Mouse (Mus musculus) forebrain, embryonic 14.5 days (tissue): ENCODE results near the gene Erc2. TPM values are rescaled to one million over a fixed set of nuclear protein-coding genes. Genes with fewer than 3 reads are reported as not detected.

Experiments used
- ATAC-seq: fragments of 200-750 bp; cut with Nextera tagmentation; 2 replicates; pipeline ENCODE4 v1.8.0; 2017; ENCODE audit warnings: mild to moderate bottlenecking, moderate library complexity
- DNase-seq: peaks from one replicate; pipeline ENCODE4 v3.0.0-alpha.2; 2015; ENCODE audit warnings: low spot score
- H3K27ac ChIP-seq: fragments of 300-500 bp; sonication (generic); 2 replicates; pipeline ENCODE4 v1.5.1; 2014; ENCODE audit warnings: low read depth, mild to moderate bottlenecking, control low read depth, low read length, moderate library complexity
- H3K27me3 ChIP-seq: fragments of 300-500 bp; sonication (generic); replicated peaks from 2 replicates; pipeline ENCODE4 v1.6.1; 2014; ENCODE audit warnings: low read length, control low read depth, mixed read lengths; ENCODE audit not compliant: control insufficient read depth, insufficient read depth
- H3K36me3 ChIP-seq: fragments of 300-500 bp; sonication (generic); 2 replicates; pipeline ENCODE4 v1.6.1; 2014; ENCODE audit warnings: low read length, control low read depth; ENCODE audit not compliant: control insufficient read depth, insufficient read depth
- H3K4me1 ChIP-seq: fragments of 300-500 bp; sonication (generic); 2 replicates; pipeline ENCODE4 v1.6.1; 2014; ENCODE audit warnings: antibody characterized with exemption, low read length, control low read depth; ENCODE audit not compliant: control insufficient read depth, insufficient read depth
- H3K4me2 ChIP-seq: fragments of 300-500 bp; sonication (generic); 2 replicates; pipeline ENCODE4 v1.6.1; 2014; ENCODE audit warnings: mild to moderate bottlenecking, control low read depth, low read length
- H3K4me3 ChIP-seq: fragments of 300-500 bp; sonication (generic); 2 replicates; pipeline ENCODE4 v1.5.1; 2014; ENCODE audit warnings: low read depth, low read length, control low read depth
- H3K9ac ChIP-seq: fragments of 300-500 bp; sonication (generic); 2 replicates; pipeline ENCODE4 v1.6.1; 2014; ENCODE audit warnings: mild to moderate bottlenecking, low read length, control low read depth, moderate library complexity
- H3K9me3 ChIP-seq: fragments of 300-500 bp; sonication (generic); replicated peaks from 2 replicates; pipeline ENCODE4 v1.6.1; 2016; ENCODE audit warnings: low read length, control low read depth, mixed read lengths; ENCODE audit not compliant: control insufficient read depth
- WGBS: fragments of 180-500 bp; shearing (Covaris S2); extraction: QIAGEN DNeasy Blood & Tissue Kit; methylation state at CpG from one replicate; pipeline ENCODE4 v1.1.7; 2014; 5-methylcytosine and 5-hydroxymethylcytosine counted together
- polyA plus RNA-seq: library from polyadenylated mRNA; unstranded; fragments of >200 nt; fragmentation: Nextera tagmentation; extraction: Ambion mirVana; gene quantifications from 2 replicates; pipeline ENCODE4 v1.2.1, GENCODE M21; 2014

Gene Erc2
- polyA plus RNA-seq, 1 experiment from 2014 or later: 40.6 TPM

- H3K9ac ChIP-seq: no peak overlapping the region
- H3K4me1 ChIP-seq: no peaks in the 10 kb centered on the region
- H3K27ac ChIP-seq: no peak overlapping the region
- DNase-seq (no peak), ATAC-seq (no peak)
- no peak overlapping the region for H3K4me2 ChIP-seq
- no peak overlapping the region for H3K4me3 ChIP-seq
- H3K36me3 ChIP-seq: no peaks in the 10 kb centered on the region
- H3K9me3 ChIP-seq: no peaks in the 10 kb centered on the region
- WGBS: 46% methylated on average over 7 of the region's 7 CpGs
- H3K27me3 ChIP-seq: no peaks in the 10 kb centered on the region
Observed at GRCm38 (mm10) chr14:28456372-28457076, 834.3 kb downstream of the Erc2 start.

- H3K27me3 ChIP-seq: peaks cover under 1% of the 10 kb centered on the region; the same call in 1 of the 2 replicates
- H3K4me2 ChIP-seq: no peak overlapping the region
- no peak overlapping the region for H3K4me3 ChIP-seq
- WGBS: 77% methylated on average over 3 of the region's 3 CpGs
- H3K27ac ChIP-seq: no peak overlapping the region
- DNase-seq (no peak), ATAC-seq (no peak)
- no peaks in the 10 kb centered on the region for H3K9me3 ChIP-seq
- H3K4me1 ChIP-seq: no peaks in the 10 kb centered on the region
- no peak overlapping the region for H3K9ac ChIP-seq
- H3K36me3 ChIP-seq: no peaks in the 10 kb centered on the region
Observed at GRCm38 (mm10) chr14:28457428-28457827, 835.2 kb downstream of the Erc2 start.

DNA sequence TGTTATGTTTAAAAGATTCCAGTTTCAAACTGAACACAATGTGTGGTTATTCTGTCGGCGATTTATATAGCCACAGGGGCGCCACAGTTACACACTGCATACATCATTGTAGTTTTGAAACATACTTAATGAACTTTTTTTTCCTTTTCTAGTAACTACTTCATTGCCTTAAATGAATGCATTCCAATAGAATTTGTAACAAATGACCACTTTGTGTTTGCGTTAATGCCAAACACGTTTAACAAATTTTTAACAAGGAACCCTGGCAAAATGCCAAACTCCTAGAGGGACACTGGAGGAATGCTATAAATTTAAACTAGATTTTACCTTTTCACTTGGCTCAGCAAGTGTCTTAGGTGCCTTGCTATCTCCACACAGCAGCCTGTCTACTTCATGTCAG lies 845.7 kb downstream of the Erc2 start:
- no peak for ATAC-seq
- Histone ChIP-seq H3K4me3 (no peak overlapping the region), H3K9me3 (no peaks in the 10 kb centered on the region), H3K27me3 (peaks cover 18% of the 10 kb centered on the region; the same call in 1 of the 2 replicates), H3K27ac (no peak overlapping the region), H3K36me3 (no peaks in the 10 kb centered on the region), H3K4me2 (no peak overlapping the region), H3K9ac (no peak overlapping the region), H3K4me1 (no peaks in the 10 kb centered on the region)
- 13% methylated on average over 5 of the region's 5 CpGs for WGBS
- peak; percentile 62 for DNase-seq

GRCm38 (mm10) chr14:28469696-28470095 lies 847.5 kb downstream of the Erc2 start:
- Histone ChIP-seq H3K36me3 (no peaks in the 10 kb centered on the region), H3K27me3 (peaks cover 18% of the 10 kb centered on the region; the same call in 1 of the 2 replicates), H3K9me3 (no peaks in the 10 kb centered on the region), H3K4me3 (no peak overlapping the region), H3K4me1 (no peaks in the 10 kb centered on the region), H3K27ac (no peak overlapping the region), H3K4me2 (no peak overlapping the region), H3K9ac (no peak overlapping the region)
- DNase-seq (no peak), ATAC-seq (no peak)
- 43% methylated on average over 4 of the region's 4 CpGs for WGBS

GRCm38 (mm10) chr14:28470212-28470611 lies 848.0 kb downstream of the Erc2 start:
- H3K27ac ChIP-seq: no peak overlapping the region
- ATAC-seq (no peak), DNase-seq (no peak)
- H3K4me2 ChIP-seq: no peak overlapping the region
- no peak overlapping the region for H3K4me3 ChIP-seq
- no peak overlapping the region for H3K9ac ChIP-seq
- WGBS: 68% methylated on average over 6 of the region's 6 CpGs
- H3K4me1 ChIP-seq: peaks cover 4% of the 10 kb centered on the region; the same call in 1 of the 2 replicates
- H3K27me3 ChIP-seq: peaks cover 18% of the 10 kb centered on the region; the same call in 1 of the 2 replicates
- H3K9me3 ChIP-seq: no peaks in the 10 kb centered on the region
- no peaks in the 10 kb centered on the region for H3K36me3 ChIP-seq

- Histone ChIP-seq H3K4me2 (no peak overlapping the region), H3K9ac (no peak overlapping the region), H3K4me3 (no peak overlapping the region), H3K36me3 (no peaks in the 10 kb centered on the region), H3K4me1 (peaks cover 6% of the 10 kb centered on the region), H3K27ac (peak overlapping the region; percentile 44; the same call in 1 of the 2 replicates), H3K9me3 (no peaks in the 10 kb centered on the region), H3K27me3 (peaks cover 9% of the 10 kb centered on the region; the same call in 1 of the 2 replicates)
- 37% methylated on average over 3 of the region's 3 CpGs for WGBS
- ATAC-seq (peak; percentile 79), DNase-seq (peak; percentile 74)
Observed at GRCm38 (mm10) chr14:28475012-28475411, 852.8 kb downstream of the Erc2 start.

- peak overlapping the region; percentile 44; the same call in 1 of the 2 replicates for H3K27ac ChIP-seq
- H3K9ac ChIP-seq: no peak overlapping the region
Observed at GRCm38 (mm10) chr14:28475421-28475820, 853.2 kb downstream of the Erc2 start.

GRCm38 (mm10) chr14:28476746-28477145 lies 854.5 kb downstream of the Erc2 start:
- Histone ChIP-seq H3K27ac (no peak overlapping the region), H3K4me1 (peaks cover 6% of the 10 kb centered on the region), H3K4me2 (no peak overlapping the region), H3K9ac (no peak overlapping the region), H3K36me3 (no peaks in the 10 kb centered on the region), H3K4me3 (no peak overlapping the region), H3K9me3 (no peaks in the 10 kb centered on the region), H3K27me3 (no peaks in the 10 kb centered on the region)
- 18% methylated on average over 3 of the region's 3 CpGs for WGBS
- ATAC-seq (no peak), DNase-seq (no peak)

More at GRCm38 (mm10) chr14:28475421-28475820, 853.2 kb downstream of the Erc2 start:
- Histone ChIP-seq H3K36me3 (no peaks in the 10 kb centered on the region), H3K4me2 (no peak overlapping the region; the same call in 1 of the 2 replicates), H3K9me3 (no peaks in the 10 kb centered on the region), H3K4me1 (peaks cover 6% of the 10 kb centered on the region), H3K27me3 (peaks cover 5% of the 10 kb centered on the region; the same call in 1 of the 2 replicates), H3K4me3 (no peak overlapping the region)
- DNase-seq (no peak), ATAC-seq (peak; percentile 85)
- WGBS: 28% methylated on average over 7 of the region's 7 CpGs

DNA sequence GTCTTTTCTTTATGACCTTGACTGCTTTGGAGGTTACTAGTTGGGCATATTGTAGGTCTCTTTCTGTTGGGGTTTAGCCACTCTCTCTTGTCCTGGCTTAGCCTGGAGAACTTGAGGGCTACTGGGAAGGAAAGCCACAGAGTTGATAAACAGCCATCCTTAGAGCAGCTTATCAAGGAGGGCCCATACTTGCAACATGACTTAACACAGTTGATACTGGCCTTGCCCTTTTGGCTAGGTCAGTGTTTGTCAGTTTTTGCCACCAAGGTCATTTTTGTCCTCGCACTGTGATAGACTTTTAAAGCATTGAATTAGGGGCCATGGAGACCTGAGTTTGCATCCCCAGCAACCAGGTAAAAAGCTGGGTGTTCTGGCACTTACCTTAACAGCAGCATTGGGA lies 858.6 kb downstream of the Erc2 start:
- DNase-seq (no peak), ATAC-seq (no peak)
- H3K36me3 ChIP-seq: no peaks in the 10 kb centered on the region
- H3K4me2 ChIP-seq: no peak overlapping the region
- no peak overlapping the region for H3K4me3 ChIP-seq
- H3K27me3 ChIP-seq: no peaks in the 10 kb centered on the region
- no peaks in the 10 kb centered on the region for H3K4me1 ChIP-seq
- no peak overlapping the region for H3K9ac ChIP-seq
- no peak overlapping the region for H3K27ac ChIP-seq
- WGBS: 87% methylated on average over 1 of the region's 1 CpGs
- H3K9me3 ChIP-seq: no peaks in the 10 kb centered on the region
